Mouse (Mus musculus): ENCODE data around the gene Spats2. TPM values are rescaled to one million over a fixed set of nuclear protein-coding genes. Genes with fewer than 3 reads are reported as not detected.

Spats2 gene
- polyA plus RNA-seq, 1 experiment from 2014 or later, result 34.9 TPM

- H3K4me3 ChIP-seq, result no peak overlapping the region; the same call in 1 of the 2 replicates
- ATAC-seq (ENCODE audit: low FRiP score, low read depth), result peak; percentile 74; the same call in 1 of the 2 replicates
- peak overlapping the region; percentile 51 for H3K4me2 ChIP-seq
- H3K36me3 ChIP-seq, result no peaks in the 10 kb centered on the region
- no peak overlapping the region for H3K9ac ChIP-seq
- H3K4me1 ChIP-seq (replicated peaks), result peaks cover 6% of the 10 kb centered on the region
- no peaks in the 10 kb centered on the region for H3K27me3 ChIP-seq
- H3K27ac ChIP-seq (replicated peaks), result peak overlapping the region; percentile 48
- 72% methylated on average over 8 of the region's 8 CpGs for WGBS
- H3K9me3 ChIP-seq, result no peaks in the 10 kb centered on the region
These were observed 133.5 kb downstream of the Spats2 start for GRCm38 (mm10) chr15:99259167-99259729.

- Histone ChIP-seq H3K36me3 (no peaks in the 10 kb centered on the region), H3K4me3 (peak overlapping the region; percentile 1), H3K4me1 (replicated peaks) (peaks cover 6% of the 10 kb centered on the region), H3K9ac (no peak overlapping the region), H3K27ac (replicated peaks) (peak overlapping the region; percentile 48), H3K4me2 (peak overlapping the region; percentile 51), H3K9me3 (no peaks in the 10 kb centered on the region), H3K27me3 (no peaks in the 10 kb centered on the region)
- no peak; the same call in 1 of the 2 replicates for ATAC-seq (ENCODE audit: low FRiP score, low read depth)
- 4% methylated on average over 10 of the region's 10 CpGs for WGBS
These were observed 134.1 kb downstream of the Spats2 start for GRCm38 (mm10) chr15:99259730-99260252.

DNA sequence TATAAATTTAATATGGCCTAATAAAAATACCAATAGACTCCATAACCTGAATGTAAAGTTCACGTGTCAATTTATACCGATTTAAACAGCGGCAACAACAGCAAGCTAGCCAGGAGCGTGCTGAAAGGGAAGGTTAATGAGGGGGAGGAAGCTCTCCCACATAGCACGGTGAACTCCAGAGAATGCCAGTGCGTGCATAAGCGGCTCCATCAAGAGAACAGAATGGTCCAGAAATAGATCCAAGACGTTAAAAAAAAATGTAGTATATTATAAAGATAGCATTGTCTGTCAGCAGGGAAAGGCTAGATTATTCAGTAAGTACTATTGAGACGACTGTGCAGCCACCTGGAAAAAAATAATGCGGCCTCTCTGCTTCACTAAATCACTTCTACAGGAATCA is 137.0 kb downstream of the Spats2 start:
- Histone ChIP-seq H3K27me3 (no peaks in the 10 kb centered on the region), H3K9ac (no peak overlapping the region), H3K36me3 (no peaks in the 10 kb centered on the region), H3K9me3 (no peaks in the 10 kb centered on the region), H3K27ac (replicated peaks) (no peak overlapping the region), H3K4me1 (replicated peaks) (peaks cover 8% of the 10 kb centered on the region), H3K4me2 (no peak overlapping the region), H3K4me3 (no peak overlapping the region)
- WGBS, result 54% methylated on average over 10 of the region's 10 CpGs
- ATAC-seq (ENCODE audit: low FRiP score, low read depth), result no peak

Small RNAs within 50 kb of the gene (microRNA-seq; reads per million reads assigned to microRNA genes)
- not detected for gene Mir6960

Other genes with a start within 250 kb of the Spats2 start
- 32.1 and 34.5 TPM in 2 replicates for gene Rhebl1, start 231.4 kb upstream of the Spats2 start, polyA plus RNA-seq (2015; fragmentation: Nextera tagmentation; extraction: Ambion mirVana)
- gene Dhh, start 227.4 kb upstream of the Spats2 start, polyA plus RNA-seq (2015; fragmentation: Nextera tagmentation; extraction: Ambion mirVana), result 1.9 and 2.5 TPM in 2 replicates
- gene Lmbr1l, start 207.7 kb upstream of the Spats2 start, polyA plus RNA-seq (2015; fragmentation: Nextera tagmentation; extraction: Ambion mirVana), result 26.8 and 29.3 TPM in 2 replicates
- gene Tuba1b, start 191.4 kb upstream of the Spats2 start, polyA plus RNA-seq (2015; fragmentation: Nextera tagmentation; extraction: Ambion mirVana), result 1,411 and 1,419 TPM in 2 replicates
- not detected in 2 replicates for gene Gm49450, start 172.4 kb upstream of the Spats2 start, polyA plus RNA-seq (2015; fragmentation: Nextera tagmentation; extraction: Ambion mirVana)
- gene Tuba1a, start 172.2 kb upstream of the Spats2 start, polyA plus RNA-seq (2015; fragmentation: Nextera tagmentation; extraction: Ambion mirVana), result 14,750 and 15,534 TPM in 2 replicates
- gene Tuba1c, start 96.0 kb upstream of the Spats2 start, polyA plus RNA-seq (2015; fragmentation: Nextera tagmentation; extraction: Ambion mirVana), result 22.5 and 25.3 TPM in 2 replicates
- 57.5 and 89.3 TPM in 2 replicates for gene Prph, start 70.7 kb upstream of the Spats2 start, polyA plus RNA-seq (2015; fragmentation: Nextera tagmentation; extraction: Ambion mirVana)
- 8.5 and 10.1 TPM in 2 replicates for gene Troap, start 51.3 kb upstream of the Spats2 start, polyA plus RNA-seq (2015; fragmentation: Nextera tagmentation; extraction: Ambion mirVana)
- 6.4 and 7.8 TPM in 2 replicates for gene C1ql4, start 38.1 kb upstream of the Spats2 start, polyA plus RNA-seq (2015; fragmentation: Nextera tagmentation; extraction: Ambion mirVana)
- gene Dnajc22, start 32.7 kb upstream of the Spats2 start, polyA plus RNA-seq (2015; fragmentation: Nextera tagmentation; extraction: Ambion mirVana), result 1.1 and 1.3 TPM in 2 replicates
- gene Kcnh3, start 98.9 kb downstream of the Spats2 start, polyA plus RNA-seq (2015; fragmentation: Nextera tagmentation; extraction: Ambion mirVana), result 0.81 and 1.5 TPM in 2 replicates
- gene Mcrs1, start 126.0 kb downstream of the Spats2 start, polyA plus RNA-seq (2015; fragmentation: Nextera tagmentation; extraction: Ambion mirVana), result 203 and 209 TPM in 2 replicates
- gene Prpf40b, start 169.2 kb downstream of the Spats2 start, polyA plus RNA-seq (2015; fragmentation: Nextera tagmentation; extraction: Ambion mirVana), result 108 and 114 TPM in 2 replicates
- 0.55 and 0.86 TPM in 2 replicates for gene Fam186b, start 170.0 kb downstream of the Spats2 start, polyA plus RNA-seq (2015; fragmentation: Nextera tagmentation; extraction: Ambion mirVana)
- gene Fmnl3, start 244.6 kb downstream of the Spats2 start, polyA plus RNA-seq (2015; fragmentation: Nextera tagmentation; extraction: Ambion mirVana), result 8.9 and 9.1 TPM in 2 replicates

Measured in hindbrain, embryonic 15.5 days (tissue).